Mouse (Mus musculus) ES-CJ7 (cell line): ENCODE data around the gene Olfr1195.
"Not testable (repeated sequence)": the region's sequence is repeated elsewhere in the genome, so short reads cannot be mapped to it uniquely, and the experiment has no call there.

Experiments
- DNase-seq: peaks from one replicate; pipeline ENCODE4 v3.0.0; 2011; ENCODE audit warnings: low read depth, low spot score

The Olfr1195 gene

GRCm38 (mm10) chr2:88689087-88689486 is at the start of gene Olfr1195:
Gene Olfr1195, minus strand, starts transcription at chr2:88689187.
- DNase-seq, result no peak

- no peak for DNase-seq
These were observed 43.3 kb upstream of the Olfr1195 start, which contains the start of gene Olfr1197 for GRCm38 (mm10) chr2:88732266-88732665. Gene Olfr1197, minus strand, starts transcription at chr2:88732366.

- no peak for DNase-seq
These were observed 15.5 kb upstream of the Olfr1195 start, which contains the start of gene Olfr1196 for GRCm38 (mm10) chr2:88704497-88704896. Gene Olfr1196, minus strand, starts transcription at chr2:88704597.

GRCm38 (mm10) chr2:88675328-88675727 is 13.7 kb downstream of the Olfr1195 start, which contains the start of gene Olfr1193:
Gene Olfr1193, plus strand, starts transcription at chr2:88675628.
- DNase-seq, result not testable (repeated sequence)

- no peak for DNase-seq
These were observed 40.8 kb downstream of the Olfr1195 start, which contains the start of gene Olfr1192-ps1 for GRCm38 (mm10) chr2:88648209-88648608. Gene Olfr1192-ps1, plus strand, starts transcription at chr2:88648509.

GRCm38 (mm10) chr2:88640242-88640641 is 48.7 kb downstream of the Olfr1195 start, which contains the start of gene Olfr1191-ps1:
Gene Olfr1191-ps1, plus strand, starts transcription at chr2:88640542.
- not testable (repeated sequence) for DNase-seq
